Mouse (Mus musculus): Measurements from ENCODE around the gene Pfkm.

The Pfkm gene

GRCm38 (mm10) chr15:98170917-98171316 lies 78.5 kb downstream of the Pfkm start:
- DNase-seq (ENCODE audit: low read depth, low spot score): no peak

- DNase-seq (ENCODE audit: low read depth, low spot score): no peak
Measured at GRCm38 (mm10) chr15:98172113-98172512, 79.7 kb downstream of the Pfkm start.

GRCm38 (mm10) chr15:98173821-98174220 lies 81.4 kb downstream of the Pfkm start:
- DNase-seq (ENCODE audit: low read depth, low spot score): no peak

- DNase-seq (ENCODE audit: low read depth, low spot score): no peak
Measured at GRCm38 (mm10) chr15:98177320-98177719, 84.9 kb downstream of the Pfkm start.

- DNase-seq (ENCODE audit: low read depth, low spot score): no peak
Measured at GRCm38 (mm10) chr15:98180567-98181131, 88.3 kb downstream of the Pfkm start.

GRCm38 (mm10) chr15:98181132-98181711 lies 88.8 kb downstream of the Pfkm start:
- DNase-seq (ENCODE audit: low read depth, low spot score): peak; percentile 24

All from c-Kit-negative CD71-positive TER-119-positive erythroid progenitor cells, embryonic 14.5 days (primary cell).